Mouse (Mus musculus): ENCODE measurements around the gene Suclg2. TPM values are rescaled to one million over a fixed set of nuclear protein-coding genes. Genes with fewer than 3 reads are reported as not detected.

Gene Suclg2
- polyA plus RNA-seq, 1 experiment from 2014 or later: 77.3 TPM

DNA sequence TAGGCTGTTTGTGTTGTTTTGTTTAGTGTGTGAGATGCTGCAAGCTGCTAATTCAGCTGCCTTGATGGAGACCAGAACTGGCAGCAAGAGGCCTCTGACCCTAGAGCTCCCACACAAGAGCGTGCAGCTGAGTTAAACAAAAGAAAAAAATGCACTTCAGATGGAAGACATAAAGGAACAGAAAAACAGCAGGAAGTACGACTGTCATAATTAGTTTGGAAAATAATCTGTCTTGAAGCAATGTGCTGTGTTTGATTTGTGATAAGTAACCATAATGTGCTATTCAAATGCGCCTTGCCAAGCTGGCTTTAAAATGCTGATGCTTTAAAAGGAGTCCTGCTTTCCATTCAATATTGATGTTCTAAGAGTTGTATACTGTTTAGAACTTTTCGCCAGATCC lies 144.2 kb downstream of the Suclg2 start:
- Histone ChIP-seq H3K36me3 (ENCODE audit: control insufficient read depth, insufficient read depth) (no peaks in the 10 kb centered on the region), H3K4me3 (ENCODE audit: low read depth, low read length) (no peak overlapping the region), H3K4me1 (replicated peaks; ENCODE audit: control insufficient read depth, insufficient read depth, low read length) (no peaks in the 10 kb centered on the region), H3K27ac (ENCODE audit: low read depth, low read length) (no peak overlapping the region), H3K9me3 (ENCODE audit: control insufficient read depth) (no peaks in the 10 kb centered on the region), H3K9ac (ENCODE audit: low read depth, low read length) (no peak overlapping the region), H3K27me3 (replicated peaks; ENCODE audit: control insufficient read depth, insufficient read depth, low read length) (no peaks in the 10 kb centered on the region), H3K4me2 (replicated peaks; ENCODE audit: low read depth) (no peak overlapping the region)
- no peak for ATAC-seq
- TF ChIP-seq CTCF (IDR thresholded peaks at IDR 0.05; ENCODE audit: low read depth): no peak
- 50% methylated on average over 4 of the region's 4 CpGs for WGBS

GRCm38 (mm10) chr6:95573035-95573759 lies 145.4 kb downstream of the Suclg2 start:
- no peaks in the 10 kb centered on the region for H3K9me3 ChIP-seq (ENCODE audit: control insufficient read depth)
- WGBS: 94% methylated on average over 3 of the region's 3 CpGs
- 0 out of 2 replicates have a peak, but pooled peaks cover 6% of the 10 kb centered on the region for H3K36me3 ChIP-seq (ENCODE audit: control insufficient read depth, insufficient read depth)
- no peak for TF ChIP-seq CTCF (IDR thresholded peaks at IDR 0.05; ENCODE audit: low read depth)
- no peak overlapping the region for H3K27ac ChIP-seq (ENCODE audit: low read depth, low read length)
- H3K27me3 ChIP-seq (replicated peaks; ENCODE audit: control insufficient read depth, insufficient read depth, low read length): no peaks in the 10 kb centered on the region
- no peaks in the 10 kb centered on the region for H3K4me1 ChIP-seq (replicated peaks; ENCODE audit: control insufficient read depth, insufficient read depth, low read length)
- ATAC-seq: no peak
- H3K9ac ChIP-seq (ENCODE audit: low read depth, low read length): no peak overlapping the region
- H3K4me3 ChIP-seq (ENCODE audit: low read depth, low read length): no peak overlapping the region
- no peak overlapping the region for H3K4me2 ChIP-seq (replicated peaks; ENCODE audit: low read depth)

DNA sequence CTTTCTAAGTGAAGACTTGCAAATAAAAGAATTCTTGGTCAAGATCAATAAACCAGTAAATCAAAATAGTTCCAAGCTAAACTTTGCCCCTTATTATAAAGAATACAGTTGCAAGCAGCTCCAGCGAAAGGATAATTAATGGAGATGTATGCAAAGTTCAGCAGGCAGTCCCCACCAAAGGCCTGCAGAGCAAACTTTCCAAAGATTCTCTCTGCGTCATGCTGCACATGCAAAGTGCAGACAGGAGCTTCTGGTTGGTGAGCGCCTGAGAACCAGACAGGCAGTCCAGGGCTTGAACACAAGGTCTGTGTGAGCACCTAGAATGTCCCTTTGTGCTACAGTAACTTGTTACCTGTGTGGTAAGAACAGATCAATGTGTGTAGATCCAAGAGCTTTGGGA lies 147.0 kb downstream of the Suclg2 start:
- no peak for ATAC-seq
- 0 out of 2 replicates have a peak, but pooled peaks cover 6% of the 10 kb centered on the region for H3K36me3 ChIP-seq (ENCODE audit: control insufficient read depth, insufficient read depth)
- H3K27me3 ChIP-seq (replicated peaks; ENCODE audit: control insufficient read depth, insufficient read depth, low read length): no peaks in the 10 kb centered on the region
- no peaks in the 10 kb centered on the region for H3K4me1 ChIP-seq (replicated peaks; ENCODE audit: control insufficient read depth, insufficient read depth, low read length)
- H3K27ac ChIP-seq (ENCODE audit: low read depth, low read length): no peak overlapping the region
- no peak overlapping the region for H3K4me3 ChIP-seq (ENCODE audit: low read depth, low read length)
- TF ChIP-seq CTCF (IDR thresholded peaks at IDR 0.05; ENCODE audit: low read depth): no peak
- 74% methylated on average over 3 of the region's 3 CpGs for WGBS
- H3K9ac ChIP-seq (ENCODE audit: low read depth, low read length): no peak overlapping the region
- no peak overlapping the region for H3K4me2 ChIP-seq (replicated peaks; ENCODE audit: low read depth)
- no peaks in the 10 kb centered on the region for H3K9me3 ChIP-seq (ENCODE audit: control insufficient read depth)

DNA sequence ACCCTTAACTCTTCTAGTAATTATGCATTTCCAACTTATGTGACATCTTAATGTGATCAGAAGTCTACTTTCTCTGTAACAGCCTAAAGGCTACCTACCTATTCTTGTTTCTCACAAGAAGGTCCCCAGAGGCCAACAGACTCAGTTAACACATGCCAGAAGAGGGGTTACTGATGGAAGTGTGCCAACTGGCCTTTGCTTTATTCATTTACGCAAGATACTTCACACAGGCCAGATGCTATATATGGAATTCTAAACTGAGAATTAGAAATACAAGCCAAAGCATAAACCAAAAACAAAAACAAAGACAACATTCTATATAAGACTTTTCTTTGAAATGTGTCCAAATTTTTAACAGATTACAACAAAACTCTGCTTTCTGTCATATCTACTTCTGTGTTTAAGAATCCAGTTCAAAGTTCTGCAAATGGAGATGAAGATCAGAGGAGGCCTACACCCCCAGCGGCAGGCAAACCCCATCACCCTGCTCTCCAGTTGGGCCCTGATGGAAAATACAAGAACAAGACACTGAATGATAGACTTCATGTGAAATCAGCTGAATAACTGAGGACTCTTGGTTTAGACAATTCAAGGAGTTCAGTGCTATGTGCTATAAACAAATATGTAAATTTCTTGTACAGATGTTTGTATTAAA lies 155.1 kb downstream of the Suclg2 start:
- WGBS: 80% methylated on average over 2 of the region's 2 CpGs
- TF ChIP-seq CTCF (IDR thresholded peaks at IDR 0.05; ENCODE audit: low read depth): no peak
- H3K27ac ChIP-seq (ENCODE audit: low read depth, low read length): no peak overlapping the region

DNA sequence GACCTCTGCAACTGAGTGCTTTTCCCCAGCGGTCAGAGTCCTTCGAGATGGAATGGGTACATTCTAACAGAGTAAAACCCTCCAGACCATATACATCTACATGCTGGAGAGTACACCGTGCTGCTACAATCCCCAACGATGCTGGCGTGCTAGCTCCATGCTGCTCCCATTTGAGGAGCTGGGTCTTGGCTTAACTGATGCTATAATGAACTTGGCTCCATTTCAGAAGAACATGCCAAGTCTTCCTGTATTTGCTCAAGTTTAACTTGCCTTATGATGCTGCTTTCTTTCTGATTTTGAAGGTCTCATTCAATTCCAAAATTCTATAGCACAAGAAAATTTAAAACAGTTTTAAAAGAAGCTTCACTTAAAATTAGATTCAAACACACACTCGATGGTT lies 162.3 kb downstream of the Suclg2 start:
- no peak for TF ChIP-seq CTCF (IDR thresholded peaks at IDR 0.05; ENCODE audit: low read depth)
- Histone ChIP-seq H3K36me3 (ENCODE audit: control insufficient read depth, insufficient read depth) (no peaks in the 10 kb centered on the region; the same call in 1 of the 2 replicates), H3K9me3 (ENCODE audit: control insufficient read depth) (no peaks in the 10 kb centered on the region), H3K4me1 (replicated peaks; ENCODE audit: control insufficient read depth, insufficient read depth, low read length) (no peaks in the 10 kb centered on the region), H3K27ac (ENCODE audit: low read depth, low read length) (no peak overlapping the region), H3K9ac (ENCODE audit: low read depth, low read length) (no peak overlapping the region), H3K27me3 (replicated peaks; ENCODE audit: control insufficient read depth, insufficient read depth, low read length) (no peaks in the 10 kb centered on the region), H3K4me2 (replicated peaks; ENCODE audit: low read depth) (no peak overlapping the region), H3K4me3 (ENCODE audit: low read depth, low read length) (no peak overlapping the region)
- no peak for ATAC-seq
- WGBS: 93% methylated on average over 6 of the region's 6 CpGs

More for the DNA sequence above, 155.1 kb downstream of the Suclg2 start:
- Histone ChIP-seq H3K27me3 (replicated peaks; ENCODE audit: control insufficient read depth, insufficient read depth, low read length) (no peaks in the 10 kb centered on the region), H3K36me3 (ENCODE audit: control insufficient read depth, insufficient read depth) (no peaks in the 10 kb centered on the region), H3K4me3 (ENCODE audit: low read depth, low read length) (no peak overlapping the region), H3K4me1 (replicated peaks; ENCODE audit: control insufficient read depth, insufficient read depth, low read length) (no peaks in the 10 kb centered on the region), H3K9me3 (ENCODE audit: control insufficient read depth) (no peaks in the 10 kb centered on the region), H3K4me2 (replicated peaks; ENCODE audit: low read depth) (no peak overlapping the region), H3K9ac (ENCODE audit: low read depth, low read length) (no peak overlapping the region)
- ATAC-seq: no peak

GRCm38 (mm10) chr6:95552339-95552950 lies 166.2 kb downstream of the Suclg2 start:
- 68% methylated on average over 6 of the region's 6 CpGs for WGBS
- TF ChIP-seq CTCF (IDR thresholded peaks at IDR 0.05; ENCODE audit: low read depth): no peak
- Histone ChIP-seq H3K36me3 (ENCODE audit: control insufficient read depth, insufficient read depth) (no peaks in the 10 kb centered on the region; the same call in 1 of the 2 replicates), H3K4me1 (replicated peaks; ENCODE audit: control insufficient read depth, insufficient read depth, low read length) (no peaks in the 10 kb centered on the region), H3K4me2 (replicated peaks; ENCODE audit: low read depth) (no peak overlapping the region), H3K4me3 (ENCODE audit: low read depth, low read length) (no peak overlapping the region), H3K27ac (ENCODE audit: low read depth, low read length) (no peak overlapping the region), H3K27me3 (replicated peaks; ENCODE audit: control insufficient read depth, insufficient read depth, low read length) (no peaks in the 10 kb centered on the region), H3K9ac (ENCODE audit: low read depth, low read length) (no peak overlapping the region), H3K9me3 (ENCODE audit: control insufficient read depth) (no peaks in the 10 kb centered on the region)
- no peak for ATAC-seq
